Mouse (Mus musculus) embryonic facial prominence, embryonic 11.5 days (tissue): ENCODE measurements at regions not wholly inside any gene's neighbourhood (a gene's known extent, or its start where the extent isn't known, plus 50 kb on each side); places are given as distances from the start of the nearest gene placed in this dataset.

ENCODE experiments used
- ATAC-seq: fragments of 200-750 bp; cut with Nextera tagmentation; replicated peaks from 2 replicates; pipeline ENCODE4 v1.8.0; 2017; ENCODE audit warnings: low read depth; ENCODE audit not compliant: insufficient number of reproducible peaks, low FRiP score, low TSS enrichment
- DNase-seq: peaks from one replicate; pipeline ENCODE4 v3.0.0-alpha.2; 2015; ENCODE audit warnings: low spot score
- H3K27ac ChIP-seq: fragments of 300-500 bp; sonication (generic); replicated peaks from 2 replicates; pipeline ENCODE4 v1.5.1; 2014; ENCODE audit warnings: mild to moderate bottlenecking, low read depth, low read length, control low read depth
- H3K27me3 ChIP-seq: fragments of 300-500 bp; sonication (generic); 2 replicates; pipeline ENCODE4 v1.6.1; 2014; ENCODE audit warnings: mild to moderate bottlenecking, low read length, moderate library complexity, mixed read lengths; ENCODE audit not compliant: control insufficient read depth, insufficient read depth
- H3K36me3 ChIP-seq: fragments of 300-500 bp; sonication (generic); replicated peaks from 2 replicates; pipeline ENCODE4 v1.6.1; 2014; ENCODE audit warnings: low read depth, mild to moderate bottlenecking, low read length, moderate library complexity, mixed read lengths; ENCODE audit not compliant: control insufficient read depth, insufficient read depth
- H3K4me1 ChIP-seq: fragments of 300-500 bp; sonication (generic); 2 replicates; pipeline ENCODE4 v1.6.1; 2014; ENCODE audit warnings: low read length, mixed read lengths; ENCODE audit not compliant: control insufficient read depth, insufficient read depth
- H3K4me2 ChIP-seq: fragments of 300-500 bp; sonication (generic); 2 replicates; pipeline ENCODE4 v1.6.1; 2014; ENCODE audit warnings: low read depth, mild to moderate bottlenecking, control low read depth, low read length, moderate library complexity
- H3K4me3 ChIP-seq: fragments of 300-500 bp; sonication (generic); 2 replicates; pipeline ENCODE4 v1.5.1; 2014; ENCODE audit warnings: low read depth, low read length, control low read depth
- H3K9ac ChIP-seq: fragments of 300-500 bp; sonication (generic); replicated peaks from 2 replicates; pipeline ENCODE4 v1.6.1; 2014; ENCODE audit warnings: mild to moderate bottlenecking, control low read depth, low read length
- H3K9me3 ChIP-seq: fragments of 300-500 bp; sonication (generic); replicated peaks from 2 replicates; pipeline ENCODE4 v1.6.1; 2016; ENCODE audit warnings: mild to moderate bottlenecking, low read length, inconsistent platforms, mixed read lengths; ENCODE audit not compliant: control insufficient read depth
- WGBS: fragments of 180-500 bp; shearing (Covaris S2); extraction: QIAGEN DNeasy Blood & Tissue Kit; methylation state at CpG from one replicate; pipeline ENCODE4 v1.1.7; 2014; 5-methylcytosine and 5-hydroxymethylcytosine counted together

DNA sequence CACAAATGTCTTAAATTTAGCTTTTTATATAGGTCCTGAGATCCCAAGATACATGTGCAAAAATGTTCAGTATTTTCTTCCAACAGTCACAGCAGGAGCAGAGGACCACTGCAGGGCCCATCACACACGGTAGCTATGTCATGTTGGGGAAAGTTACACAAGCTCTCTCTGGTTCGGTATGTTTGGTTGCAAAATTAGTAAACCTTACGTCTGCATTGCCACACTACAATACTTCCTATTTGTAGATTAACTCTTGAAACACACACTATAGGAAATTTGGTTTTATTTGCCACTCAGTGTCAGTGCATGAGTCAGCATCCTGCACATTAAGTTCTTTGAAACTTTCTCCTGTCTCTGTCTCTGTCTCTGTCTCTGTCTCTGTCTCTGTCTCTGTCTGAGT lies 82.0 kb downstream of the Cth start:
- H3K27ac ChIP-seq: no peak overlapping the region
- no peak overlapping the region for H3K4me3 ChIP-seq
- no peaks in the 10 kb centered on the region for H3K27me3 ChIP-seq
- DNase-seq (no peak), ATAC-seq (no peak)
- no peak overlapping the region for H3K9ac ChIP-seq
- H3K4me2 ChIP-seq: no peak overlapping the region
- 89% methylated on average over 3 of the region's 3 CpGs for WGBS
- no peaks in the 10 kb centered on the region for H3K9me3 ChIP-seq
- no peaks in the 10 kb centered on the region for H3K36me3 ChIP-seq
- no peaks in the 10 kb centered on the region for H3K4me1 ChIP-seq

DNA sequence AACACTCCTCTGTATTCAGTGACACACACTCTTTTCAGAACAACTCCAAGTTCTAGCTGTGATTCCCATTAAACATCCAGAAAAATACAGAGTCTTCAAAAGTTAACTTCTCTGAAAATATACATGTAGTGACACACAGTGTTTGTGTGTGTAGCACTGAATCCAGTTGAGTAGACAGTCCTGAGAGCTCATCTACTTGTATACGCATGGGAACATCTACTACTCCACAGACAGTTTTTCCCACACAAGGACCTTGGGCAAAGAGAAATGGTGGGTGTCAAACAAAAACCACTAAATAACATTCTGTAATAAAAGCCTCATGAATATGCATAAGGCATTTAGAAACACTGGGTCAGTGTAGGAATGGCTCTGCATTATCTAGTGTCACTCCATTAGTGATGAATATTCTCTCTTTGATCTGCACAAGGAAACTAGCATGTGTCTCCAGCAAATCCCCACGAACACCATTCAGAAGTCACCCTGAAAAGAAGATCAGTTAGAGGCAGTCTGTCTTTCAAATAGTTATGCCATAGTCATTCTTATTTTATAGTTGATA lies 83.6 kb downstream of the Cth start:
- Histone ChIP-seq H3K36me3 (no peaks in the 10 kb centered on the region), H3K4me3 (no peak overlapping the region), H3K9me3 (no peaks in the 10 kb centered on the region), H3K9ac (no peak overlapping the region), H3K4me1 (no peaks in the 10 kb centered on the region), H3K27me3 (no peaks in the 10 kb centered on the region), H3K4me2 (no peak overlapping the region), H3K27ac (no peak overlapping the region)
- ATAC-seq: no peak
- DNase-seq: no peak
- WGBS: 69% methylated on average over 2 of the region's 2 CpGs

DNA sequence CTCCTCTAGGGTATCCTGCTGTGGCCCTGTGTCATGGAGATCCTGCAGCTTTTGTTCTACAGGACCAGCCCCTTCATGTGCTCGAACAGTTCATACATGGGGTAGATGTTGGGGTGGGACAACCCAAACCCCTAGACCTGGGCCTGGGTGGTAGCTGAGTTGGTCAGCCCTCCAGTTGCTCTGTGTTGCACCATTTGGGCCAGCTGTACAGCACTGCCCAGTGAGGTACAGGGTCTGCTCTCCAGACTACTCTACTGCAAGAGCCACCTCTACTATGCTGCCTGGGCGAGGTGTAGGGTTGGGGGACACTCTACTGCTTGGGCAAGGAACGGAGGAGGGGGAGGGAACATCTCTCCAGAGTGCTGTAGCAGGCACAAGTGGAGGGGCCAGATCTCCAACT lies 120.6 kb downstream of the Cth start:
- H3K9ac ChIP-seq: no peak overlapping the region

DNA sequence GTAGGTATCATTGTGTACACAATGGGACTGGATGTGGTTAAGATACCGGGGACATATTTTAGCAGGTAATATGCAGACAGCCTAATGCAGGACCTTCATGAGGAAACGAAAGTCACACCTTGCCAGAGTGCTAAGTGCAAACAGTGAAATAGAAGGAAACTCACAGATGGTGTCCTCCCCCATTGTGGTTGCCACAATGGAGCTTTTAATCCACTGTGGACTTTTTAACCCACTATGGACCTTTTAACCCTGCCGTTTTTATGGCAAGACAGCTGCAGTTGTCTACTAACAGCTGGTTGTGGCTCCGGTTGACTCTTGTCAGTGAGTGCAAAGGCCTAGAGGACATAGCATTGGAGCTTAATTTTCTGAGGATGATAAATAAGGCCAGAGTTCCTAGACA lies 121.5 kb downstream of the Cth start:
- 74% methylated on average over 4 of the region's 4 CpGs for WGBS

More for the DNA sequence above, 120.6 kb downstream of the Cth start:
- no peak overlapping the region for H3K4me3 ChIP-seq
- no peaks in the 10 kb centered on the region for H3K9me3 ChIP-seq
- H3K27me3 ChIP-seq: no peaks in the 10 kb centered on the region
- ATAC-seq (peak; percentile 70; the same call in 1 of the 2 replicates), DNase-seq (no peak)
- whole genome bisulfite sequencing: 64% methylated on average over 3 of the region's 3 CpGs
- H3K4me2 ChIP-seq: no peak overlapping the region
- no peaks in the 10 kb centered on the region for H3K4me1 ChIP-seq
- H3K36me3 ChIP-seq: no peaks in the 10 kb centered on the region
- H3K27ac ChIP-seq: no peak overlapping the region

DNA sequence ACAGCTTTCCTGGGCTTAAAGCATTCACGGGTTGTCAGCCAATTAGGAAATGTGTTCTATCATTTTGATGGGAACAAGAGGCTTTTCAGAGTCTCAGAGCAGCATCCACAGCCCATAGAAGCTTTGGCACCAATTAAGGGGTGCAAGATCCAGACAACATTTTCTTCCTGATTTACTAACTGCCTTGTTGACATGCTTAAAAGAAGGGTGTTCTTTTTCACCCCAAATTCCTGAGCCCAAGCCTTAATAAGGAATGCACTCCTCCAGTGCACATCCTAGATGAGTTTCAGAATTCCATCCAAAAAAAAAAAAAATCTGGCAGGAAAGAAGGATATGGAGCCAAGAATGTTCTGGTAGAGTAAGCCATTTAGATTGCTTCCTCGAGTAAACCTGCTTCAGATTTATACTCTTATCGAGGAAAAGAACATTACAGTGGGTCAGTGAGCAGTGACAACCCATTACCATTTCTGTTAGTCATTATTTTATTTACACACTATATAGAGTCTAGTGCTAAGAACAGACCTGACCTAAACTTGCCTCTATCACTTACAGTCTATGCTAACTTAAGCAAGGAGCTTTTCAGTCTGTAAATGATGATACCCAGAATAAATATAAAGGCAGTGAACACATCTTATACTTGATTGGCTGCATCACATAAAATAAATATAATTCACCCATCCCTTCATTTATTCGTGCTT lies 137.2 kb downstream of the Cth start:
- Histone ChIP-seq H3K27me3 (no peaks in the 10 kb centered on the region), H3K4me2 (no peak overlapping the region), H3K36me3 (no peaks in the 10 kb centered on the region), H3K4me3 (no peak overlapping the region), H3K27ac (no peak overlapping the region), H3K9ac (no peak overlapping the region), H3K4me1 (no peaks in the 10 kb centered on the region), H3K9me3 (no peaks in the 10 kb centered on the region)
- 72% methylated on average over 4 of the region's 4 CpGs for WGBS
- no peak for ATAC-seq
- no peak for DNase-seq

More for the DNA sequence above, 121.5 kb downstream of the Cth start:
- Histone ChIP-seq H3K4me2 (no peak overlapping the region), H3K9ac (no peak overlapping the region), H3K36me3 (no peaks in the 10 kb centered on the region), H3K27me3 (no peaks in the 10 kb centered on the region), H3K4me3 (no peak overlapping the region), H3K27ac (no peak overlapping the region), H3K9me3 (no peaks in the 10 kb centered on the region), H3K4me1 (no peaks in the 10 kb centered on the region)
- no peak for ATAC-seq
- DNase-seq: no peak

DNA sequence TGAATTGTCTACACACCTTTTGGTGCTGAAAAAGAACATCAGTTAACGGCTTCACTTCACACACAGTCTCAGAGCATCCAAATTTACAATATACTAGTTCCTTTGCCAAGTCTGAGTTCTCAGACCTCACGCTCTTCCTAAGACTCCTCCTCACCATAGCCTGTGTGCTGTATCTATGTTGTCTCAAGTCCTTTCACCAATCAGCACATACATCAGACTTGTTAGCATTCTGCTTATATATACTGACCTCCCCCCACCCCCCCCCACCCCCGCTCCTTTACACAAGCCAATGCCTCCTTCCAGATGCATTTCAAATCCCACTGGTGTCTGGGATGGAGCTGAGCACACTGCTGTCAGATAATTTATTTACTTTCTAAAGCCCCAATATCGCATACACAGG lies 143.8 kb downstream of the Cth start:
- no peaks in the 10 kb centered on the region for H3K36me3 ChIP-seq
- H3K27ac ChIP-seq: no peak overlapping the region
- ATAC-seq (no peak), DNase-seq (no peak)
- H3K4me1 ChIP-seq: no peaks in the 10 kb centered on the region
- WGBS: 74% methylated on average over 4 of the region's 4 CpGs
- H3K9me3 ChIP-seq: no peaks in the 10 kb centered on the region
- no peak overlapping the region for H3K4me3 ChIP-seq
- H3K27me3 ChIP-seq: no peaks in the 10 kb centered on the region
- H3K4me2 ChIP-seq: no peak overlapping the region
- no peak overlapping the region for H3K9ac ChIP-seq

DNA sequence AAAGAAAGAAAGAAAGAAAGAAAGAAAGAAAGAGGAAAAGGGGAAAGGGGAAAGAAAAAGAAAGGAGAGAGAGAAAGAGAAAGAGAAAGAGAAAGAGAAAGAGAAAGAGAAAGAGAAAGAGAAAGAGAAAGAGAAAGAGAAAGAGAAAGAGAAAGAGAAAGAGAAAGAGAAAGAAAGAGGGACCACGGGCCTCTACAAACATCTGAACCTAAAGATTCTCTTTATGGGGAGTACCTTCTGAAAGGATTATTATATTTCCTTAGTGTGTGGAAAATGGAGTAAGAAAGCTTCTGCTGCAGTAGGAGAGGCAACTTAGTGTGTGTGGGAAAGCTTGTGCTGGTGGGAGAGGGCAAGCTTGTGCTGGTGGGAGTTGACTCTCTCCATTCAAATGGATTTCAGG lies 147.1 kb downstream of the Cth start:
- WGBS: 82% methylated on average over 1 of the region's 1 CpGs

DNA sequence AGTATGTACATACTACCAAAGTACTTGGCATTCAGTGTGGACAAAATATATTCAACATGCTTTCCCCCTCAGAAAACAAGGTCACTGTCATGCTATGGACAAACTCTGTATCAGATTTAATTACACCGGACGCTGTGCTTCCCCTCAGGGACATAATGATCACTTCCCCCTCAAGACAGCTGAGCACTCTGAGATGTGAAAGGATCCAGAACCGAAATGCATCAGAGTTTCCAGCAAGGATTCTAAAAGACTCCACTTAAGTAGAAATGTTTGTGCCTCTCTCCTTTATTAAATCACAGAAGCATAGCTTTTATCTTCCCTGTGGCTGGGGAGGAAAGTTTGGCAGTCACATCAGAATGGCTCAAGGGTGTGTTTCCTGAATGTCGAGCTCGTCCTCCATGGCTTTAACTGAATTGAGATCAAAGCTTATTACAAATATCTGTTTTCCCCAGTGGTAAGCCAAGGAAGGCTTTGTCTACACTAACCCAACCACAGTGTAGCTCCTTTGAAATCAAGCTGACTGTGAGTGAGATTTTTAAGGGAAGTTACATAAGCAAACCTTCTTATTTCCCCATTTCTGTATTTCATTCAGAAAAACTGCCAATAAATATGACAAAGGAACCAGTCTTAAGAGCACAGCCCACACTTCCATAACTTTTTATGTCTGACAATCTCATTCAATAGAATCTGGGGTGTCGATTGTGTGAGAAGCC lies 161.2 kb downstream of the Cth start:
- Histone ChIP-seq H3K27me3 (no peaks in the 10 kb centered on the region), H3K9ac (no peak overlapping the region)
- WGBS: 40% methylated on average over 6 of the region's 6 CpGs

More for the DNA sequence above, 147.1 kb downstream of the Cth start:
- no peak for DNase-seq
- no peaks in the 10 kb centered on the region for H3K4me1 ChIP-seq
- H3K4me2 ChIP-seq: no peak overlapping the region
- no peak overlapping the region for H3K4me3 ChIP-seq
- H3K27ac ChIP-seq: no peak overlapping the region
- no peaks in the 10 kb centered on the region for H3K36me3 ChIP-seq
- no peaks in the 10 kb centered on the region for H3K27me3 ChIP-seq
- no peaks in the 10 kb centered on the region for H3K9me3 ChIP-seq
- H3K9ac ChIP-seq: no peak overlapping the region
- ATAC-seq: no peak

More for the DNA sequence above, 161.2 kb downstream of the Cth start:
- H3K4me1 ChIP-seq: no peaks in the 10 kb centered on the region
- H3K4me2 ChIP-seq: no peak overlapping the region
- no peak overlapping the region for H3K27ac ChIP-seq
- no peaks in the 10 kb centered on the region for H3K9me3 ChIP-seq
- DNase-seq: no peak
- no peaks in the 10 kb centered on the region for H3K36me3 ChIP-seq
- H3K4me3 ChIP-seq: no peak overlapping the region
- no peak for ATAC-seq
